8 mouse cellular contexts compared by ENCODE assay signal in genomic region chr1:34472427-34473300, GRCm38 (mm10). TPM values are rescaled to one million over a fixed set of nuclear protein-coding genes. Genes with fewer than 3 reads are reported as not detected.
DNase-seq lines count a peak whose midpoint lies in the region; ATAC-seq and TF ChIP-seq lines count a peak whose summit lies in the region.

No protein-coding gene starts in this region.

- H3K4me2 ChIP-seq in forebrain, postnatal 0 days (ENCODE audit: low read depth), result peak overlapping the region; percentile 95
- H3K4me2 ChIP-seq in hindbrain, embryonic 14.5 days (replicated peaks), result peak overlapping the region; percentile 93
- peak overlapping the region; percentile 84 for H3K4me2 ChIP-seq in liver, embryonic 13.5 days
- H3K4me2 ChIP-seq in myocyte (ENCODE audit: low read depth), result peak overlapping the region; percentile 52

- ATAC-seq in forebrain, postnatal 0 days, result peak; percentile 61
- peak; percentile 53; the same call in 1 of the 2 replicates for ATAC-seq in hindbrain, embryonic 14.5 days (ENCODE audit: low FRiP score)
- ATAC-seq in liver, embryonic 13.5 days (ENCODE audit: low read depth), result peak; percentile 75

- H3K9ac ChIP-seq in forebrain, postnatal 0 days, result peak overlapping the region; percentile 47
- peak overlapping the region; percentile 42 for H3K9ac ChIP-seq in hindbrain, embryonic 14.5 days
- H3K9ac ChIP-seq in liver, embryonic 13.5 days, result peak overlapping the region; percentile 62

- no peaks in the 10 kb centered on the region for H3K79me2 ChIP-seq in myocyte (ENCODE audit: control insufficient read depth, insufficient read depth)

- peak overlapping the region; percentile 91 for H3K27ac ChIP-seq in bone marrow, adult 2 months (ENCODE audit: control insufficient read depth, insufficient read depth, low read depth, low read length, poor library complexity)
- H3K27ac ChIP-seq in forebrain, postnatal 0 days (ENCODE audit: low read depth, low read length), result no peak overlapping the region
- no peak overlapping the region for H3K27ac ChIP-seq in hindbrain, embryonic 14.5 days
- H3K27ac ChIP-seq in liver, embryonic 13.5 days, result peak overlapping the region; percentile 5

- peaks cover 4% of the 10 kb centered on the region; the same call in 1 of the 2 replicates for H3K27me3 ChIP-seq in forebrain, postnatal 0 days (ENCODE audit: insufficient read depth, low read length)
- peaks cover 26% of the 10 kb centered on the region for H3K27me3 ChIP-seq in hindbrain, embryonic 14.5 days (ENCODE audit: control insufficient read depth, insufficient read depth, low read length)
- peaks cover 14% of the 10 kb centered on the region for H3K27me3 ChIP-seq in liver, embryonic 13.5 days
- H3K27me3 ChIP-seq in myocyte (ENCODE audit: control insufficient read depth, insufficient read depth, insufficient read length), result peaks cover 40% of the 10 kb centered on the region

- H3K4me3 ChIP-seq in bone marrow, adult 2 months (replicated peaks; ENCODE audit: control insufficient read depth, low read depth, low read length), result peak overlapping the region; percentile 85
- peak overlapping the region; percentile 47 for H3K4me3 ChIP-seq in forebrain, postnatal 0 days (ENCODE audit: low read depth, low read length)
- peak overlapping the region; percentile 44 for H3K4me3 ChIP-seq in hindbrain, embryonic 14.5 days (replicated peaks; ENCODE audit: low read length)
- H3K4me3 ChIP-seq in liver, embryonic 13.5 days (replicated peaks), result peak overlapping the region; percentile 61
- H3K4me3 ChIP-seq in myocyte, result no peak overlapping the region

- H3K4me1 ChIP-seq in bone marrow, adult 2 months (ENCODE audit: control insufficient read depth, insufficient read depth, low read length), result peaks cover 6% of the 10 kb centered on the region
- no peaks in the 10 kb centered on the region for H3K4me1 ChIP-seq in forebrain, postnatal 0 days (ENCODE audit: insufficient read depth)
- 0 out of 2 replicates have a peak, but pooled peaks cover 7% of the 10 kb centered on the region for H3K4me1 ChIP-seq in hindbrain, embryonic 14.5 days (replicated peaks; ENCODE audit: control insufficient read depth, insufficient read depth, low read length)
- peaks cover 21% of the 10 kb centered on the region for H3K4me1 ChIP-seq in liver, embryonic 13.5 days (replicated peaks)

- under 1% methylated on average over 42 of the region's 43 CpGs for WGBS in bone marrow, adult 2 months
- WGBS in forebrain, postnatal 0 days, result 1% methylated on average over 42 of the region's 43 CpGs
- WGBS in hindbrain, embryonic 14.5 days, result 1% methylated on average over 42 of the region's 43 CpGs
- 1% methylated on average over 42 of the region's 43 CpGs for WGBS in liver, embryonic 13.5 days (ENCODE audit: insufficient replicate concordance)

- H3ac ChIP-seq in myocyte (ENCODE audit: control insufficient read depth, insufficient read length), result no peak overlapping the region

- TF ChIP-seq POLR2A in bone marrow, adult 2 months (IDR thresholded peaks at IDR 0.05; ENCODE audit: borderline replicate concordance, control insufficient read depth, low read depth, low read length), result peak; percentile 62; the same call in 1 of the 2 replicates
- no peak for TF ChIP-seq POLR2A in myocyte (IDR thresholded peaks at IDR 0.05; ENCODE audit: insufficient read length, low read depth)

- peak; percentile 27 to 33 for DNase-seq in adrenal gland, adult 18-20 months (ENCODE audit: low spot score in 2 of 2)
- DNase-seq in adrenal gland, adult 8-10 months, result no peak
- peak; percentile 8 for DNase-seq in forebrain, postnatal 0 days
- DNase-seq in hindbrain, embryonic 14.5 days (ENCODE audit: low spot score), result no peak
- peak; percentile 56 for DNase-seq in liver, embryonic 13.5 days
- peak; percentile 83 for DNase-seq in thymus, postnatal 0 days (ENCODE audit: low spot score)

- no peak for TF ChIP-seq CTCF in bone marrow, adult 2 months (IDR thresholded peaks at IDR 0.05; ENCODE audit: control insufficient read depth, insufficient read depth, low read length)
- TF ChIP-seq CTCF in forebrain, postnatal 0 days (IDR thresholded peaks at IDR 0.05; ENCODE audit: low read depth), result no peak; the same call in 1 of the 2 replicates

- no peaks in the 10 kb centered on the region for H3K9me3 ChIP-seq in forebrain, postnatal 0 days (ENCODE audit: low read length)
- no peaks in the 10 kb centered on the region for H3K9me3 ChIP-seq in hindbrain, embryonic 14.5 days (ENCODE audit: control insufficient read depth, low read length)
- H3K9me3 ChIP-seq in liver, embryonic 13.5 days (replicated peaks), result no peaks in the 10 kb centered on the region

- H3K36me3 ChIP-seq in forebrain, postnatal 0 days (ENCODE audit: insufficient read depth), result no peaks in the 10 kb centered on the region
- H3K36me3 ChIP-seq in hindbrain, embryonic 14.5 days (replicated peaks; ENCODE audit: control insufficient read depth, insufficient read depth), result no peaks in the 10 kb centered on the region
- no peaks in the 10 kb centered on the region for H3K36me3 ChIP-seq in liver, embryonic 13.5 days
- H3K36me3 ChIP-seq in myocyte (ENCODE audit: control insufficient read depth, insufficient read depth), result no peaks in the 10 kb centered on the region

TF ChIP-seq in myocyte, 11 proteins besides CTCF, POLR2A, EP300 and RAD21 (continues in another document):
- TF ChIP-seq USF1 (IDR thresholded peaks at IDR 0.05; ENCODE audit: low read depth) (no peak), POLR2AphosphoS2 (IDR thresholded peaks at IDR 0.05; ENCODE audit: insufficient read length, low read depth) (no peak), MAX (IDR thresholded peaks at IDR 0.05; ENCODE audit: low read depth) (no peak), TCF3 (IDR thresholded peaks at IDR 0.05; ENCODE audit: insufficient read length, low read depth) (no peak), MYOG (IDR thresholded peaks at IDR 0.05; ENCODE audit: control insufficient read depth in 1 of 3, insufficient read depth in 1 of 3, insufficient read length in 2 of 3, low read depth in 2 of 3) (no peak), CEBPB (IDR thresholded peaks at IDR 0.05; ENCODE audit: insufficient read depth, poor library complexity, severe bottlenecking) (no peak), TCF12 (IDR thresholded peaks at IDR 0.05; ENCODE audit: insufficient read depth, poor library complexity, severe bottlenecking) (no peak), SRF (IDR thresholded peaks at IDR 0.05; ENCODE audit: control insufficient read depth, insufficient read length, low read depth) (no peak), E2F4 (IDR thresholded peaks at IDR 0.05; ENCODE audit: insufficient read depth) (no peak), MYOD1 (IDR thresholded peaks at IDR 0.05; ENCODE audit: control insufficient read depth in 1 of 3, insufficient read length in 2 of 3, low read depth in 2 of 3) (no peak)

RNA-seq across cellular contexts. Expression of gene Ptpn18, which starts 13.1 kb away (rescaled TPM):
- 1 to 10 TPM; 3.1 to 8.9 TPM for total RNA-seq in adrenal gland, adult 18-20 months (2021)
- 1 to 10 TPM; 5.3 to 10.0 (median 7.2) TPM for total RNA-seq in adrenal gland, adult 8-10 months (2022)
- polyA plus RNA-seq in bone marrow, adult 2 months (2011; ENCODE audit: insufficient read depth, insufficient read length, low replicate concordance, missing spikeins), result 54.1 and 93.0 TPM in 2 replicates
- total RNA-seq in forebrain, postnatal 0 days (2014; rRNA removed), result 4.3 and 12.5 TPM in 2 replicates
- polyA plus RNA-seq in forebrain, postnatal 0 days (2015; fragmentation: Nextera tagmentation; extraction: Ambion mirVana), result 6.5 and 9.3 TPM in 2 replicates
- polyA plus RNA-seq in hindbrain, embryonic 14.5 days (2014; fragmentation: Nextera tagmentation; extraction: Ambion mirVana), result 5.5 and 6.8 TPM in 2 replicates
- polyA plus RNA-seq in liver, embryonic 13.5 days (2015; fragmentation: Nextera tagmentation; extraction: Ambion mirVana), result 14.4 and 16.9 TPM in 2 replicates
- 0.05 TPM for polyA plus RNA-seq in myocyte (2012; fragmentation: generic; extraction: Trizol)
- polyA plus RNA-seq in thymus, postnatal 0 days (2015; fragmentation: Nextera tagmentation; extraction: Ambion mirVana), result 238 and 248 TPM in 2 replicates

RNA-seq across cellular contexts. Expression of gene Prss39, which starts 25.5 kb away (rescaled TPM):
- total RNA-seq in adrenal gland, adult 18-20 months (2021), result not detected
- total RNA-seq in adrenal gland, adult 8-10 months (2022), result not detected
- polyA plus RNA-seq in bone marrow, adult 2 months (2011; ENCODE audit: insufficient read depth, insufficient read length, low replicate concordance, missing spikeins), result not detected in 2 replicates
- total RNA-seq in forebrain, postnatal 0 days (2014; rRNA removed), result not detected in 2 replicates
- polyA plus RNA-seq in forebrain, postnatal 0 days (2015; fragmentation: Nextera tagmentation; extraction: Ambion mirVana), result not detected in 2 replicates
- polyA plus RNA-seq in hindbrain, embryonic 14.5 days (2014; fragmentation: Nextera tagmentation; extraction: Ambion mirVana), result not detected in 2 replicates
- not detected in 2 replicates for polyA plus RNA-seq in liver, embryonic 13.5 days (2015; fragmentation: Nextera tagmentation; extraction: Ambion mirVana)
- polyA plus RNA-seq in myocyte (2012; fragmentation: generic; extraction: Trizol), result not detected
- polyA plus RNA-seq in thymus, postnatal 0 days (2015; fragmentation: Nextera tagmentation; extraction: Ambion mirVana), result not detected in 2 replicates

RNA-seq across cellular contexts. Expression of gene Imp4, which starts 33.0 kb away (rescaled TPM):
- total RNA-seq in adrenal gland, adult 18-20 months (2021), result 10 to 100 TPM; 65.2 to 68.7 TPM
- total RNA-seq in adrenal gland, adult 8-10 months (2022), result 10 to 100 TPM; 65.7 to 73.7 (median 71.4) TPM
- polyA plus RNA-seq in bone marrow, adult 2 months (2011; ENCODE audit: insufficient read depth, insufficient read length, low replicate concordance, missing spikeins), result 10.4 and 14.5 TPM in 2 replicates
- total RNA-seq in forebrain, postnatal 0 days (2014; rRNA removed), result 17.2 and 21.3 TPM in 2 replicates
- 51.8 and 56.9 TPM in 2 replicates for polyA plus RNA-seq in forebrain, postnatal 0 days (2015; fragmentation: Nextera tagmentation; extraction: Ambion mirVana)
- polyA plus RNA-seq in hindbrain, embryonic 14.5 days (2014; fragmentation: Nextera tagmentation; extraction: Ambion mirVana), result 48.3 and 49.6 TPM in 2 replicates
- 73.8 and 81.4 TPM in 2 replicates for polyA plus RNA-seq in liver, embryonic 13.5 days (2015; fragmentation: Nextera tagmentation; extraction: Ambion mirVana)
- polyA plus RNA-seq in myocyte (2012; fragmentation: generic; extraction: Trizol), result 40.7 TPM
- 98.7 and 108 TPM in 2 replicates for polyA plus RNA-seq in thymus, postnatal 0 days (2015; fragmentation: Nextera tagmentation; extraction: Ambion mirVana)

RNA-seq across cellular contexts. Expression of gene Ccdc115, which starts 33.2 kb away (rescaled TPM):
- total RNA-seq in adrenal gland, adult 18-20 months (2021), result 10 to 100 TPM; 16.0 to 18.0 TPM
- total RNA-seq in adrenal gland, adult 8-10 months (2022), result 10 to 100 TPM; 17.6 to 22.4 (median 18.9) TPM
- polyA plus RNA-seq in bone marrow, adult 2 months (2011; ENCODE audit: insufficient read depth, insufficient read length, low replicate concordance, missing spikeins), result 11.3 and 19.3 TPM in 2 replicates
- 42.0 and 49.9 TPM in 2 replicates for total RNA-seq in forebrain, postnatal 0 days (2014; rRNA removed)
- 60.6 and 63.2 TPM in 2 replicates for polyA plus RNA-seq in forebrain, postnatal 0 days (2015; fragmentation: Nextera tagmentation; extraction: Ambion mirVana)
- polyA plus RNA-seq in hindbrain, embryonic 14.5 days (2014; fragmentation: Nextera tagmentation; extraction: Ambion mirVana), result 59.5 and 60.6 TPM in 2 replicates
- polyA plus RNA-seq in liver, embryonic 13.5 days (2015; fragmentation: Nextera tagmentation; extraction: Ambion mirVana), result 28.2 and 30.8 TPM in 2 replicates
- 17.1 TPM for polyA plus RNA-seq in myocyte (2012; fragmentation: generic; extraction: Trizol)
- 52.3 and 54.7 TPM in 2 replicates for polyA plus RNA-seq in thymus, postnatal 0 days (2015; fragmentation: Nextera tagmentation; extraction: Ambion mirVana)

Comparison
In these comparisons a context has a peak if more than half of its experiments do, and no peak if none do; other contexts are left out.
1. DNase-seq: peak in adrenal gland, adult 18-20 months (2 of 2), forebrain, postnatal 0 days (single experiment), liver, embryonic 13.5 days (single experiment) and thymus, postnatal 0 days (single experiment); none in adrenal gland, adult 8-10 months (single experiment) and hindbrain, embryonic 14.5 days (single experiment).
2. H3K27ac ChIP-seq: peak in bone marrow, adult 2 months (single experiment) and liver, embryonic 13.5 days (single experiment); none in forebrain, postnatal 0 days (single experiment) and hindbrain, embryonic 14.5 days (single experiment).
3. Peak in every context shown above with its lines, with median percentiles within 50 percentile points of each other: ATAC-seq, H3K4me2 ChIP-seq and H3K9ac ChIP-seq.